Mouse (Mus musculus) embryo, embryonic 9.5 days (tissue): ENCODE data around the gene Zbtb38.

Experiments used
- DNase-seq: peaks from one replicate; pipeline ENCODE4 v3.0.0-alpha.2; 2017; ENCODE audit errors: extremely low spot score

Zbtb38 gene

GRCm38 (mm10) chr9:96639451-96639850, 113.2 kb downstream of the Zbtb38 start:
- DNase-seq = no peak

GRCm38 (mm10) chr9:96638508-96638907, 114.1 kb downstream of the Zbtb38 start:
- DNase-seq = no peak

GRCm38 (mm10) chr9:96637157-96637548, 115.5 kb downstream of the Zbtb38 start:
- DNase-seq = no peak

GRCm38 (mm10) chr9:96636423-96637156, 116.0 kb downstream of the Zbtb38 start:
- no peak for DNase-seq

- no peak for DNase-seq
Observed at GRCm38 (mm10) chr9:96635899-96636298, 116.7 kb downstream of the Zbtb38 start.

GRCm38 (mm10) chr9:96635176-96635575, 117.5 kb downstream of the Zbtb38 start:
- no peak for DNase-seq

- no peak for DNase-seq
Observed at GRCm38 (mm10) chr9:96633771-96634170, 118.9 kb downstream of the Zbtb38 start.
